Mouse (Mus musculus) hindlimb bud, embryonic 11.5 days (tissue): ENCODE measurements at regions not wholly inside any gene's neighbourhood (a gene's known extent, or its start where the extent isn't known, plus 50 kb on each side); places are given as distances from the start of the nearest gene placed in this dataset.

Experiments used
- DNase-seq: peaks from one replicate; pipeline ENCODE4 v3.0.0-alpha.2; 2012; ENCODE audit warnings: low read depth, low spot score; ENCODE audit errors: extremely low spot score

- DNase-seq = no peak
Measured at GRCm38 (mm10) chr10:122197703-122198102, 100.5 kb upstream of the Rxylt1 start.

GRCm38 (mm10) chr10:122194139-122194538, 97.0 kb upstream of the Rxylt1 start:
- no peak for DNase-seq

- no peak for DNase-seq
Measured at GRCm38 (mm10) chr10:122193343-122193742, 96.2 kb upstream of the Rxylt1 start.

GRCm38 (mm10) chr10:122185152-122185745, 88.1 kb upstream of the Rxylt1 start:
- no peak for DNase-seq

GRCm38 (mm10) chr10:122183025-122183424, 85.9 kb upstream of the Rxylt1 start:
- no peak for DNase-seq

GRCm38 (mm10) chr10:122149038-122149437, 51.9 kb upstream of the Rxylt1 start:
- no peak for DNase-seq

- DNase-seq = no peak
Measured at GRCm38 (mm10) chr10:122148609-122149008, 51.4 kb upstream of the Rxylt1 start.
